Mouse (Mus musculus) midbrain, embryonic 13.5 days (tissue): ENCODE results near the gene Metap1d. TPM values are rescaled to one million over a fixed set of nuclear protein-coding genes. Genes with fewer than 3 reads are reported as not detected.
A peak's percentile ranks its signal among the peaks of the same experiment; 100 is the strongest.

ENCODE experiments used
- ATAC-seq: fragments of 200-750 bp; cut with Nextera tagmentation; 2 replicates; pipeline ENCODE4 v1.8.0; 2017; ENCODE audit warnings: mild to moderate bottlenecking, moderate TSS enrichment, moderate library complexity
- H3K27ac ChIP-seq: fragments of 300-500 bp; sonication (generic); 2 replicates; pipeline ENCODE4 v1.5.1; 2015; ENCODE audit warnings: inconsistent platforms, mild to moderate bottlenecking, moderate library complexity
- H3K27me3 ChIP-seq: fragments of 300-500 bp; sonication (generic); 2 replicates; pipeline ENCODE4 v1.6.1; 2015; ENCODE audit warnings: mild to moderate bottlenecking, inconsistent platforms
- H3K36me3 ChIP-seq: fragments of 300-500 bp; sonication (generic); 2 replicates; pipeline ENCODE4 v1.6.1; 2015; ENCODE audit warnings: mild to moderate bottlenecking, inconsistent platforms
- H3K4me1 ChIP-seq: fragments of 300-500 bp; sonication (generic); replicated peaks from 2 replicates; pipeline ENCODE4 v1.6.1; 2015; ENCODE audit warnings: inconsistent platforms
- H3K4me2 ChIP-seq: fragments of 300-500 bp; sonication (generic); replicated peaks from 2 replicates; pipeline ENCODE4 v1.6.1; 2015; ENCODE audit warnings: moderate library complexity, mild to moderate bottlenecking, inconsistent platforms
- H3K4me3 ChIP-seq: fragments of 300-500 bp; sonication (generic); replicated peaks from 2 replicates; pipeline ENCODE4 v1.5.1; 2015; ENCODE audit warnings: mild to moderate bottlenecking, inconsistent platforms
- H3K9ac ChIP-seq: fragments of 300-500 bp; sonication (generic); replicated peaks from 2 replicates; pipeline ENCODE4 v1.6.1; 2015; ENCODE audit warnings: mild to moderate bottlenecking, inconsistent platforms
- H3K9me3 ChIP-seq: fragments of 300-500 bp; sonication (generic); 2 replicates; pipeline ENCODE4 v1.6.1; 2016; ENCODE audit warnings: mild to moderate bottlenecking, inconsistent platforms
- WGBS: fragments of 180-500 bp; shearing (Covaris S2); methylation state at CpG from one replicate; pipeline ENCODE4 v1.1.7; 2015; 5-methylcytosine and 5-hydroxymethylcytosine counted together
- polyA plus RNA-seq: library from polyadenylated mRNA; unstranded; fragments of >200 nt; fragmentation: Nextera tagmentation; extraction: Ambion mirVana; gene quantifications from 2 replicates; pipeline ENCODE4 v1.2.1, GENCODE M21; 2015

The Metap1d gene
- polyA plus RNA-seq, 1 experiment from 2014 or later, result 35.1 TPM

DNA sequence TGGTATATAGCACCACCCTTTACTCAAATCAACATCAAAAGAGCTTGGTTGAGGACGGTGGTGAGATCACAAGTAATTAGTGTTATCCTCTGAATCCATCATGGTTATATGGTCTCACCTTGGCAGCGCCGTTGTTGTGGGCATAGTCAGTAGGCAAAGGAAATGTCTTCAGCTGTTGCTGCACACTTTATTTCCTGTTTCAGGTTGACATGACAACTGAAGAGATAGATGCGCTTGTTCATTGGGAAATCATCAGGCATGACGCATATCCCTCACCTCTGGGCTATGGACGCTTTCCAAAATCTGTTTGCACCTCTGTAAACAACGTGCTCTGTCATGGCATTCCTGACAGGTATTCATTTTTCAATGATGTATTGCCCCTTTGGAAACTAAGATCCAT lies 58.1 kb downstream of the Metap1d start:
- H3K4me3 ChIP-seq, result no peak overlapping the region
- H3K9me3 ChIP-seq, result no peaks in the 10 kb centered on the region
- no peak overlapping the region for H3K27ac ChIP-seq
- no peak overlapping the region for H3K9ac ChIP-seq
- WGBS, result 91% methylated on average over 7 of the region's 7 CpGs
- peaks cover 12% of the 10 kb centered on the region for H3K27me3 ChIP-seq
- ATAC-seq, result no peak
- peaks cover 11% of the 10 kb centered on the region for H3K4me1 ChIP-seq
- no peaks in the 10 kb centered on the region for H3K36me3 ChIP-seq
- no peak overlapping the region for H3K4me2 ChIP-seq

DNA sequence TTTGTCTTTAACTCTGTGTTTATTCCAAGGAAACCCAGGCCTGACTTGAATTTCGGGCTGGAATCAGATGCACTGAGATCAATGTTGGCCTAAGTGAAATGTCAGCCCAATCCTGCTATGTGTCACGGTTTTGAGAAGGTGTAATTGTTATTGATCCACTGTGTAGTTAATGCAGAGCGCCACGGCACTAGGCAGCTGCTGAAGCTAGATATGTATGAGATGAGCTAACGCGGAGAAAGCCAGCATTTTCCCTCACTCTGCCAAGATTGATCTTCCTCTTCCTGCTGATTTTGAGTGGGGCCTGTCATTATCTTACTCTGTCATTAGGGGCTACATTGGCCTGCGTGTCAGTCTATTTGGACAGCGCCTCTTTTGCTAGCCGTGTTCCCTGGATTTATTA lies 59.2 kb downstream of the Metap1d start:
- Histone ChIP-seq H3K27me3 (peaks cover 12% of the 10 kb centered on the region), H3K4me1 (peaks cover 16% of the 10 kb centered on the region), H3K9ac (no peak overlapping the region), H3K4me2 (no peak overlapping the region), H3K4me3 (no peak overlapping the region), H3K27ac (no peak overlapping the region), H3K36me3 (no peaks in the 10 kb centered on the region), H3K9me3 (no peaks in the 10 kb centered on the region)
- 58% methylated on average over 9 of the region's 9 CpGs for WGBS
- ATAC-seq, result peak; percentile 72

DNA sequence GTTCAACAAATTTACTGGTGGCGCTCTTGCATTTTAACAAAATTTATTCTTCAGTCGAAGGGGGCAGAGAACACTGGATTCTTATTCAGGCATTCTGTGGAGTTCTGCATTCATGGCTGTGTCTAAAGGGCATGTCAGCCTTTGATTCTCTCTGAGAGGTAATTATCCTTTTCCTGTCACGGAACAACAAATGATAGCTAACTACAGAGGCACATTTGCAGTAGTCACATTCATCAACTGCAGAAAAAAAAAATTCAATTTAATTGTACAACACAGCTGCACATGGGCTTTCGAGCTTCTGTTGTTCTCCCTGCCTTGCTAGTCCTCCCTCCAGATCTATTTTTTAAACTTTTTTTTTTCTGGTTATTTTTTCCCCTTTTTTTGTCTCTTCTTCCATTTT lies 63.9 kb downstream of the Metap1d start:
- 17% methylated on average over 4 of the region's 4 CpGs for WGBS
- H3K9me3 ChIP-seq, result no peaks in the 10 kb centered on the region
- H3K4me2 ChIP-seq, result no peak overlapping the region

DNA sequence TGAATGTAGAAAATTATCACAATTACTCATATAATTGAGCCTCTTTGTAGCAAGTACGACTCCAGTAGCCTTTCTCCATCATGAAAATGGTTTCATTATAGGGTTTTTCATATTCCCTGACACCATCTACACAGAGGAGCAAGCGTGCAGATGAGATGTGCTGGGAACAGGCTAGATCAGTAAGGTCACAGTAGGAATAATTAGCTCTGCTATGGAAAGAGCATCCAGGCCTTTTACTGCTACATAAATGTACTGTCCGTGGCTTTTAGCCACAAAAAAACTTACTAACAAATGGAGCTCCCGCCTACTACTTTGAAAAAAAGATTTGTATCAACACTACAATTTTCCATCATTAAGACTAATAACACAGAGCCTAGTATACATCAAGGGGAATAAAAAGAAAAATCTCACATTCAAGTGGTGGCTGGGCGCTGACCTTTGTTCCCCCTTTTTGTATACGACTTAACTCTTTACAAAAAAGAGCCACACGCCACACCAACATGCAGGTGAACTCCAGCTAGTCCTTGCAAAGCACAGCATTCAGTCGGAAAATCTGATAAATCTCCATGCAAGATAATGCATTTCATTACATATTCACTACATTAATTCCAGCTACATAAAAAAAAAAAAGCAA lies 64.5 kb downstream of the Metap1d start:
- 27% methylated on average over 8 of the region's 8 CpGs for WGBS
- Histone ChIP-seq H3K4me3 (no peak overlapping the region), H3K27ac (no peak overlapping the region), H3K4me2 (no peak overlapping the region), H3K9me3 (no peaks in the 10 kb centered on the region), H3K9ac (no peak overlapping the region), H3K27me3 (peaks cover 62% of the 10 kb centered on the region), H3K36me3 (no peaks in the 10 kb centered on the region), H3K4me1 (peaks cover 14% of the 10 kb centered on the region; the same call in 1 of the 2 replicates)
- no peak for ATAC-seq

More for the DNA sequence above, 63.9 kb downstream of the Metap1d start:
- Histone ChIP-seq H3K27ac (no peak overlapping the region), H3K36me3 (no peaks in the 10 kb centered on the region), H3K4me1 (peaks cover 17% of the 10 kb centered on the region), H3K4me3 (no peak overlapping the region), H3K27me3 (peaks cover 56% of the 10 kb centered on the region), H3K9ac (no peak overlapping the region)
- ATAC-seq, result no peak

DNA sequence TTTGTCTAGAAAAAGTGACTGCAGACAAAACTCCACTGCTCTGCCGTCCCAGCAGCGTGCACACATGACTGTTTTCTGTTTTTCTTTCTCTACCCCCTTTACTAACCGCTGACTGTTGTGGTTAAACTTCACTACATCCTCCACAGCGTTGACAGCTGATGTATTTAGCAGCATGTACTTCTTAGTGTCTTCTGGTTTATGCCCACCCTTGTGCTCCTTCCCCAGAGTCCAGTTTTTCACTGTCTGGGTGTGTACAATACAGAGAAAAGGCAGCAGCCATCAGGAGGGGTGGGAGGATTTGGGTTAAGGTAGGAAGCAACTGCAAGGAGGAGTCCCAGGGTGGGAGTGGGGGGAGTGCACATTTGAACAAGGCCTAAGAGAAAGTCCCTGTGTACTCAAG lies 69.8 kb downstream of the Metap1d start:
- H3K9me3 ChIP-seq, result no peaks in the 10 kb centered on the region
- peaks cover 96% of the 10 kb centered on the region for H3K27me3 ChIP-seq
- H3K27ac ChIP-seq, result no peak overlapping the region
- H3K36me3 ChIP-seq, result no peaks in the 10 kb centered on the region
- H3K4me1 ChIP-seq, result no peaks in the 10 kb centered on the region
- H3K9ac ChIP-seq, result no peak overlapping the region
- no peak for ATAC-seq
- no peak overlapping the region for H3K4me3 ChIP-seq
- H3K4me2 ChIP-seq, result no peak overlapping the region
- 76% methylated on average over 4 of the region's 4 CpGs for WGBS

DNA sequence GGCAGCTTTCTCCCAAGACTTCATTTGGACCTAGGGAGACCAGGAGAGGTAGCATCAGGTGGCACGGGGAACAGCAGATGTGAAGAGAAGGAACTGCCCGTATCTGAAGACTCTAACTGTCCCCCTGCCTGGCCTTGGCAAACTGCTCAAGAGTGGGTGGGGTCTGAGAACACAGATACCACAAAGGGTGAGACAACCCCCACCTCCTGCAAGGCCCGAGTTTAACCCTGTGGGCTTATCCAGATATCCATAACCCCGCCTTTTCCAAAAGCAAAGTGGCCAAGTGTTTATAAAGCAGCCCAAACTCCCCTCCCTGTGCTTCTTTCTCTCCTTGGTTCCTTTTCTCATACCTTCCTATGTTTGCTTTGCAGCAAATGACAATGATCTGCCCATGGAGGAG lies 70.4 kb downstream of the Metap1d start:
- H3K4me3 ChIP-seq, result no peak overlapping the region
- no peaks in the 10 kb centered on the region for H3K36me3 ChIP-seq
- no peaks in the 10 kb centered on the region for H3K9me3 ChIP-seq
- 0 out of 2 replicates have a peak, but pooled peaks cover under 1% of the 10 kb centered on the region for H3K4me1 ChIP-seq
- 47% methylated on average over 4 of the region's 4 CpGs for WGBS
- peaks cover 96% of the 10 kb centered on the region for H3K27me3 ChIP-seq
- H3K27ac ChIP-seq, result no peak overlapping the region
- ATAC-seq, result no peak
- H3K4me2 ChIP-seq, result no peak overlapping the region
- H3K9ac ChIP-seq, result no peak overlapping the region

GRCm38 (mm10) chr2:71524763-71525162 lies 71.7 kb downstream of the Metap1d start:
- no peak overlapping the region for H3K4me3 ChIP-seq
- H3K27ac ChIP-seq, result no peak overlapping the region
- H3K4me1 ChIP-seq, result peaks cover 14% of the 10 kb centered on the region
- H3K27me3 ChIP-seq, result peaks cover 97% of the 10 kb centered on the region
- ATAC-seq, result no peak
- no peak overlapping the region for H3K4me2 ChIP-seq
- H3K9me3 ChIP-seq, result no peaks in the 10 kb centered on the region
- H3K9ac ChIP-seq, result no peak overlapping the region
- WGBS, result 18% methylated on average over 13 of the region's 13 CpGs
- no peaks in the 10 kb centered on the region for H3K36me3 ChIP-seq

- H3K9ac ChIP-seq, result no peak overlapping the region
- H3K4me2 ChIP-seq, result peak overlapping the region; percentile 4; the same call in 1 of the 2 replicates
- H3K9me3 ChIP-seq, result no peaks in the 10 kb centered on the region
- WGBS, result 6% methylated on average over 10 of the region's 10 CpGs
- peaks cover 19% of the 10 kb centered on the region for H3K4me1 ChIP-seq
- no peaks in the 10 kb centered on the region for H3K36me3 ChIP-seq
- H3K27ac ChIP-seq, result 0 out of 2 replicates have a peak overlapping the region, but pooled peaks have one; percentile 53
- H3K4me3 ChIP-seq, result peak overlapping the region; percentile 7; the same call in 1 of the 2 replicates
- peaks cover 97% of the 10 kb centered on the region for H3K27me3 ChIP-seq
- ATAC-seq, result no peak
These were observed 73.7 kb downstream of the Metap1d start for GRCm38 (mm10) chr2:71526595-71527322.

DNA sequence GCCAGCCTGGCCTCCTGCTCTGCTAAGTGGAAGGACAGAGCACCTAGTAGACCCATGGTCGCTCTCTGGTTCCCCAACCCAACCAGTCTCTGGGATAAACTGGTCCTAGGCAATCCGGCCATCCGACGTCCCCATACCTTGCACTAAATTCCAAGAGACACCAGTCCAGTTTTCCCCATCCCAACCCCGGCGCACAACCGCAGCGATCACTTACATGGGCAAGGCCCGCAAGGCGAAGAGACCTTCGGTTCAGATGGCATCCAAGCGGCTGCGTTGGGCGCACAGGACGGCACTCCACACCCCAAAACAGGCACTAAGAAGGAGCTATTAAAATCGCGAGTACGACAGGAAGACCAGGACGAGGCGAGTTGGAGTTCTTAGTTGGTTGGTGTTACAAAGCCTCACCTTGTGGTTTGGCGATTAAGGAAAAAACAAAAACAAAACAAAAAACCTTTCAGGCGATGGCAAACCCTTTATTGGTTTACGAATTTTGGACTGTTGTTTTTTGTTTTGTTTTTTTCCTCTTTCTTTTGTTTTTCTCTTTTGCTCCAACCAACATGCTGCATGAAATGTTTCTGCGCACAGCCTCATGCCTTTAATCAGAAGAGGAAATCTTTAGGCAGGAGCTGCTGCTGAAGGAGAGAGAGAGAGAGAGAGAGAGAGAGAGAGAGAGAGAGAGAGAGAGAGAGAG lies 74.4 kb downstream of the Metap1d start:
- 2% methylated on average over 24 of the region's 24 CpGs for WGBS

DNA sequence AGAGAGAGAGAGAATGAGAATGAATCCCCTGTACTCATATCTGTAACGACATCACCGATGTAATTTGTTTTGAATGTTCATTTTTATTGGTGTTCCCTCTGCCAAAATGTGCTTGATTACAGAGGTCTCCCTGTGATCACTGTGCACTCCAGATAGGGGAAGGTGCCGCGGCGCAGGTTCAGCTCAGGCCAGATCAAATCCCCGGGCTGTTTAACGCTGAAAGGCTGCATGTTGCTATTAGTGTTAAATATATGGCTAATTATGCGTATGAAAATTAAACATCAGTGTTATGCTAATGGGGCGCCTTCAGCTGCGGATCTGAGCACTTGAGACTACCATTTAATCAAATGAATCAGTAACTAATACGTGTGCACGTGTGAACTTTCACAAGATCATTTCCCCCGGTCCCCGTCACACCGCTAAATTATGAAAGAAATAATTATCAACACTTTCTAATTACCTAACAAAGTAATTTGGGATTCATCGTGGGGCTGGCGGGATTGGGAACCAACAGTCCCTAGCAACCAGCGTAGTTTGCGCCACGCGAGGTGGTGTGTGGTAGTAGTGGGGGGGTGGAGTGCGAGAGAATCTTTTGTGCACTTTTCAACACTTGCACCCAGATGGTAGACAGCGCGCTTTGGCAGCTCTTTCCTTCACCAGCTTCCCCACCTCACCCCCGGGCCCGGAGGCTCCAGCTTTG lies 75.1 kb downstream of the Metap1d start, which contains the start of gene Dlx1:
Gene Dlx1 (plus strand): TSS at position 100 of the 700 bp plus-strand sequence.
- Histone ChIP-seq H3K4me2 (peak within 1 kb of the TSS; percentile 68), H3K9me3 (no peaks in the 10 kb centered on the region), H3K27ac (peak within 1 kb of the TSS; percentile 76), H3K9ac (peak within 1 kb of the TSS; percentile 51), H3K4me1 (peaks cover 19% of the 10 kb centered on the region), H3K36me3 (no peaks in the 10 kb centered on the region), H3K27me3 (peaks cover 98% of the 10 kb centered on the region), H3K4me3 (peak within 1 kb of the TSS; percentile 44)
- peak; percentile 29; the same call in 1 of the 2 replicates for ATAC-seq
- WGBS, result 1% methylated on average over 26 of the region's 26 CpGs

More for the DNA sequence above, 74.4 kb downstream of the Metap1d start:
- Histone ChIP-seq H3K4me1 (peaks cover 19% of the 10 kb centered on the region), H3K4me2 (peak overlapping the region; percentile 4), H3K27ac (0 out of 2 replicates have a peak overlapping the region, but pooled peaks have one; percentile 53), H3K4me3 (peak overlapping the region; percentile 7; the same call in 1 of the 2 replicates), H3K27me3 (peaks cover 98% of the 10 kb centered on the region), H3K36me3 (no peaks in the 10 kb centered on the region), H3K9me3 (no peaks in the 10 kb centered on the region), H3K9ac (no peak overlapping the region)
- ATAC-seq, result no peak

GRCm38 (mm10) chr2:71528714-71529510 lies 75.8 kb downstream of the Metap1d start:
- peak overlapping the region; percentile 68 for H3K4me2 ChIP-seq
- peak overlapping the region; percentile 76 for H3K27ac ChIP-seq
- under 1% methylated on average over 50 of the region's 57 CpGs for WGBS
- peaks cover 98% of the 10 kb centered on the region for H3K27me3 ChIP-seq
- peak; percentile 68 for ATAC-seq
- H3K36me3 ChIP-seq, result no peaks in the 10 kb centered on the region
- H3K4me1 ChIP-seq, result peaks cover 19% of the 10 kb centered on the region
- H3K9me3 ChIP-seq, result no peaks in the 10 kb centered on the region
- peak overlapping the region; percentile 44 for H3K4me3 ChIP-seq
- peak overlapping the region; percentile 51 for H3K9ac ChIP-seq
